Mouse (Mus musculus) liver, embryonic 15.5 days (tissue): ENCODE measurements around the gene Ctrc. TPM values are rescaled to one million over a fixed set of nuclear protein-coding genes. Genes with fewer than 3 reads are reported as not detected.

Experiments used
- polyA plus RNA-seq: library from polyadenylated mRNA; unstranded; fragments of >200 nt; fragmentation: Nextera tagmentation; extraction: Ambion mirVana; gene quantifications from 2 replicates; pipeline ENCODE4 v1.2.1, GENCODE M21; 2015

Ctrc gene
- polyA plus RNA-seq, 1 experiment from 2014 or later: not detected

Other genes starting within 250 kb of the Ctrc start
- 1.7 and 1.9 TPM in 2 replicates for gene Fblim1, start 240.3 kb downstream of the Ctrc start, polyA plus RNA-seq
- gene Tmem82, start 227.7 kb downstream of the Ctrc start, polyA plus RNA-seq: 4.4 and 4.6 TPM in 2 replicates
- gene Slc25a34, start 222.5 kb downstream of the Ctrc start, polyA plus RNA-seq: 0.07 TPM in 1 of 2 replicates, not detected in the other
- 1.1 and 2.0 TPM in 2 replicates for gene Plekhm2, start 181.5 kb downstream of the Ctrc start, polyA plus RNA-seq
- 1.2 TPM in 1 of 2 replicates, not detected in the other for gene Rsc1a1, start 160.8 kb downstream of the Ctrc start, polyA plus RNA-seq
- 14.8 and 17.2 TPM in 2 replicates for gene Ddi2, start 122.9 kb downstream of the Ctrc start, polyA plus RNA-seq
- 20.5 and 26.2 TPM in 2 replicates for gene Agmat, start 99.7 kb downstream of the Ctrc start, polyA plus RNA-seq
- 2.0 and 2.2 TPM in 2 replicates for gene Dnajc16, start 55.4 kb downstream of the Ctrc start, polyA plus RNA-seq
- gene Casp9, start 52.7 kb downstream of the Ctrc start, polyA plus RNA-seq: 9.7 and 9.9 TPM in 2 replicates
- 0.14 and 3.3 TPM in 2 replicates for gene Cela2a, start 20.2 kb downstream of the Ctrc start, polyA plus RNA-seq
- gene Efhd2, start 28.6 kb upstream of the Ctrc start, polyA plus RNA-seq: 45.8 and 48.4 TPM in 2 replicates
- gene Fhad1, start 168.7 kb upstream of the Ctrc start, polyA plus RNA-seq: 0.24 TPM in 1 of 2 replicates, not detected in the other
- gene Tmem51, start 237.9 kb upstream of the Ctrc start, polyA plus RNA-seq: 16.2 and 17.6 TPM in 2 replicates